Mouse (Mus musculus) small intestine, adult 2 months (tissue): ENCODE measurements at regions not wholly inside any gene's neighbourhood (a gene's known extent, or its start where the extent isn't known, plus 50 kb on each side); places are given as distances from the start of the nearest gene placed in this dataset.

ENCODE experiments used
- H3K27ac ChIP-seq: fragments of 200-500 bp; 2 replicates; pipeline ENCODE4 v1.5.1; 2012; ENCODE audit warnings: low read depth, low read length, control low read depth, inconsistent platforms; ENCODE audit not compliant: insufficient read depth
- H3K27me3 ChIP-seq: fragments of 200-500 bp; 2 replicates; pipeline ENCODE4 v1.6.1; 2012; ENCODE audit warnings: mild to moderate bottlenecking, moderate library complexity, low read length, inconsistent platforms; ENCODE audit not compliant: control insufficient read depth, insufficient read depth
- H3K36me3 ChIP-seq: fragments of 200-500 bp; 2 replicates; pipeline ENCODE4 v1.6.1; 2012; ENCODE audit warnings: mild to moderate bottlenecking, low read length, control low read depth, inconsistent platforms; ENCODE audit not compliant: control insufficient read depth, insufficient read depth
- H3K4me1 ChIP-seq: fragments of 200-500 bp; 2 replicates; pipeline ENCODE4 v1.6.1; 2012; ENCODE audit warnings: low read length, inconsistent platforms, mixed read lengths; ENCODE audit not compliant: control insufficient read depth, insufficient read depth, insufficient read length
- H3K4me3 ChIP-seq: fragments of 200-500 bp; 2 replicates; pipeline ENCODE4 v1.5.1; 2012; ENCODE audit warnings: low read depth, mild to moderate bottlenecking, control low read depth, inconsistent platforms, low read length, moderate library complexity
- CTCF ChIP-seq: fragments of 200-500 bp; IDR thresholded peaks from 2 replicates; pipeline ENCODE4 v1.5.1; 2012; ENCODE audit warnings: low read depth, mild to moderate bottlenecking, control low read depth, inconsistent platforms, low read length, moderate library complexity, mixed read lengths; ENCODE audit not compliant: insufficient replicate concordance, insufficient read length; ENCODE audit errors: extremely low read depth
- POLR2A ChIP-seq: fragments of 200-500 bp; IDR thresholded peaks from 2 replicates; pipeline ENCODE4 v1.6.1; 2012; ENCODE audit warnings: low read depth, mild to moderate bottlenecking, control low read depth, inconsistent platforms, low read length, moderate library complexity
- WGBS: fragments of 180-500 bp; shearing (Covaris S2); methylation state at CpG from one replicate; pipeline ENCODE4 v1.1.7; 2018; 5-methylcytosine and 5-hydroxymethylcytosine counted together

GRCm38 (mm10) chr8:26283957-26284356 lies 164.6 kb downstream of the Gm45692 start:
- TF ChIP-seq POLR2A (no peak), CTCF (no peak)
- 75% methylated on average over 2 of the region's 2 CpGs for WGBS
- Histone ChIP-seq H3K36me3 (no peaks in the 10 kb centered on the region), H3K4me3 (no peak overlapping the region), H3K27me3 (no peaks in the 10 kb centered on the region), H3K27ac (no peak overlapping the region), H3K4me1 (no peaks in the 10 kb centered on the region)

- Histone ChIP-seq H3K27me3 (no peaks in the 10 kb centered on the region), H3K4me1 (no peaks in the 10 kb centered on the region), H3K36me3 (no peaks in the 10 kb centered on the region), H3K27ac (no peak overlapping the region), H3K4me3 (no peak overlapping the region)
- WGBS, result 75% methylated on average over 6 of the region's 6 CpGs
- TF ChIP-seq CTCF (no peak), POLR2A (no peak)
Measured at GRCm38 (mm10) chr8:26287665-26288064, 168.3 kb downstream of the Gm45692 start.

DNA sequence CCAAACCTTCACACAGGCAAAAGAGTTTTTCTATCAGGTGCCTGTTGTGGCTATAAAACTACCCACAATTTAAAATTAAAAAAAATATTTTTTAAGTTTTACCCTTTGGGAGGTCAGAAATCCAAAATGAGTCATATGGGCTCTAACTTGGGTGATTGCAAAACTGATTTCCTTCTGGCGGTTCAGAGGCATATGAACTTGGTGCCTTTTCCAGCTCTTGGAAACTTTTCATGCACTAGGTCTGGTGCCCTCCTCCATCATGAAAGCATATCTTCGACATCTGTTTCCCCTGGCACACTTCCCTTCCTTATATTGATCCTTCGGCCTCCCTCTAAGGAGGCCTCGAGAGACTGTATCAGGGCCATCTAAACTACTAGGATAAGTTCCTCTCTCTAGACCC lies 168.8 kb downstream of the Gm45692 start:
- H3K27ac ChIP-seq, result no peak overlapping the region
- H3K27me3 ChIP-seq, result no peaks in the 10 kb centered on the region
- H3K36me3 ChIP-seq, result no peaks in the 10 kb centered on the region
- no peak overlapping the region for H3K4me3 ChIP-seq
- WGBS, result 41% methylated on average over 4 of the region's 4 CpGs
- H3K4me1 ChIP-seq, result no peaks in the 10 kb centered on the region
- TF ChIP-seq POLR2A, result no peak
- no peak for TF ChIP-seq CTCF

DNA sequence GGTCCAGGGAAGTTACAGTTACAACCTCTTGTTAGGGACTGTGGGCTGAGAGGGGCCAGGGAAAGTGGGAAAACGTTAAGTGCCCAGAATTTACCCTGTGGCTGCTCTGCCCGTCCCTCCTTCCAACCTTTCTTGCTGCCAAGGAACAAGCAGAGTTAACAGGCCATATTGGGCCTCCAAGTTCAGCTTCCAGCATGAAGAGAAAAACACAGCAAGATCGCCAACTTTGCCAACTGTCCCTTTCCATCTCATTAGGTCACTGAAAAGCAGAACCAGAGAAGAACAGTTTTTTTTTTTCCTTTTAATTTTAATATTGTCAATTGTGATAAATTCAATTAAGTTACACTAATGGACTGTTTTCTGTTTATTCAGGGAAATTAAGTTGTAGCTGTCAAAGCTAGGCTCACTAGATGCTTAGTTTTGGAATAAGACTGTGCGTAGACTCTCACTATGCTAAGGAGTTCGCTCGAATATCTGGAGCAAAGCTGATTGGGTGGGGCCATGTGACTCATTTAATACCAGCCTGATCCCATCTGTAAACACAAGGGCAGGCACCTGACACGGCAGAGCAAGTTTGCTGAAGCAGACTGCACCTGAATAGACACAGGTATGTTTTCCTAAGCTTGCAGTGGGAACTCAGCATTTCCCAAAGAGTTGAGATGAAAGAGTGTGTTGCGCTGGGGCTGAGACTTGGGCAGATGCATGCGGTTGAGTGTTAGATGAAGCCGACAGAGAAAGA lies 178.9 kb downstream of the Gm45692 start:
- no peak overlapping the region for H3K4me3 ChIP-seq

GRCm38 (mm10) chr8:26300246-26300645 lies 180.9 kb downstream of the Gm45692 start:
- TF ChIP-seq POLR2A (no peak), CTCF (no peak)
- no peak overlapping the region for H3K4me3 ChIP-seq
- peaks cover 5% of the 10 kb centered on the region; the same call in 1 of the 2 replicates for H3K4me1 ChIP-seq
- H3K27ac ChIP-seq, result no peak overlapping the region
- no peaks in the 10 kb centered on the region for H3K36me3 ChIP-seq
- no peaks in the 10 kb centered on the region; the same call in 1 of the 2 replicates for H3K27me3 ChIP-seq
- 21% methylated on average over 6 of the region's 6 CpGs for WGBS

More for the DNA sequence above, 178.9 kb downstream of the Gm45692 start:
- 61% methylated on average over 10 of the region's 10 CpGs for WGBS
- Histone ChIP-seq H3K4me1 (peaks cover 5% of the 10 kb centered on the region; the same call in 1 of the 2 replicates), H3K27me3 (no peaks in the 10 kb centered on the region; the same call in 1 of the 2 replicates), H3K36me3 (no peaks in the 10 kb centered on the region), H3K27ac (no peak overlapping the region)
- TF ChIP-seq CTCF, result no peak
- no peak for TF ChIP-seq POLR2A

DNA sequence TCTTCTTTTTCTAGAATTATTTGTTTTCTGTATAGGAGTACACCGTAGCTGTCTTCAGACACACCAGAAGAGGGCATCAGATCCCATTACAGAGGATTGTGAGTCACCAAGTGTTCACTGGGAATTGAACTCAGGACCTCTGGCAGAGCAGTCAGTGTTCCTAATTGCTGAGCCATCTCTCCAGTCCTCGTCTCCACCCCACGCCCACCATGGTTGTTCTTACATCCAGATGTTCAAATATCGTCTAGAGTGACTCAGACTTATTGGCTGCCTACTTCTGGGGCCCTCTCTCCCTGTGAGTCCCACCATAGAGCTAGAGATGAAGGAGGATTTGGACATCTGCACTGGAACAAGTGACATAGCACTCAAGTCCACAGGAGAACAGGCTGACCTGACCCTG lies 182.6 kb downstream of the Gm45692 start:
- Histone ChIP-seq H3K27me3 (no peaks in the 10 kb centered on the region; the same call in 1 of the 2 replicates), H3K4me3 (no peak overlapping the region), H3K27ac (no peak overlapping the region), H3K4me1 (peaks cover 5% of the 10 kb centered on the region; the same call in 1 of the 2 replicates), H3K36me3 (no peaks in the 10 kb centered on the region)
- 62% methylated on average over 4 of the region's 4 CpGs for WGBS
- no peak for TF ChIP-seq CTCF
- no peak for TF ChIP-seq POLR2A

- Histone ChIP-seq H3K27me3 (no peaks in the 10 kb centered on the region; the same call in 1 of the 2 replicates), H3K27ac (no peak overlapping the region), H3K4me1 (peaks cover 6% of the 10 kb centered on the region; the same call in 1 of the 2 replicates), H3K36me3 (no peaks in the 10 kb centered on the region), H3K4me3 (no peak overlapping the region)
- 77% methylated on average over 6 of the region's 6 CpGs for WGBS
- no peak for TF ChIP-seq CTCF
- no peak for TF ChIP-seq POLR2A
Measured at GRCm38 (mm10) chr8:26304566-26304965, 185.2 kb downstream of the Gm45692 start.
